Mouse (Mus musculus) kidney, embryonic 16.5 days (tissue): ENCODE results near the gene Tnrc6c. TPM values are rescaled to one million over a fixed set of nuclear protein-coding genes. Genes with fewer than 3 reads are reported as not detected.
"Not testable (repeated sequence)": the region's sequence is repeated elsewhere in the genome, so short reads cannot be mapped to it uniquely, and the experiment has no call there.

Experiments used
- ATAC-seq: fragments of 200-750 bp; cut with Nextera tagmentation; 2 replicates; pipeline ENCODE4 v1.8.0; 2017; ENCODE audit warnings: moderate TSS enrichment; ENCODE audit not compliant: low FRiP score, low TSS enrichment
- H3K27ac ChIP-seq: fragments of 300-500 bp; sonication (generic); 2 replicates; pipeline ENCODE4 v1.5.1; 2014; ENCODE audit warnings: low read length
- H3K27me3 ChIP-seq: fragments of 300-500 bp; sonication (generic); 2 replicates; pipeline ENCODE4 v1.6.1; 2014; ENCODE audit warnings: low read length, control low read depth, mixed read lengths; ENCODE audit not compliant: insufficient read depth
- H3K36me3 ChIP-seq: fragments of 300-500 bp; sonication (generic); 2 replicates; pipeline ENCODE4 v1.6.1; 2014; ENCODE audit warnings: low read length, control low read depth, mixed read lengths; ENCODE audit not compliant: insufficient read depth
- H3K4me1 ChIP-seq: fragments of 300-500 bp; sonication (generic); 2 replicates; pipeline ENCODE4 v1.6.1; 2014; ENCODE audit warnings: low read length, control low read depth, mixed read lengths; ENCODE audit not compliant: insufficient read depth
- H3K4me2 ChIP-seq: fragments of 300-500 bp; sonication (generic); replicated peaks from 2 replicates; pipeline ENCODE4 v1.6.1; 2014; ENCODE audit warnings: low read depth, low read length
- H3K4me3 ChIP-seq: fragments of 300-500 bp; sonication (generic); 2 replicates; pipeline ENCODE4 v1.5.1; 2014; ENCODE audit warnings: mild to moderate bottlenecking, low read length
- H3K9ac ChIP-seq: fragments of 300-500 bp; sonication (generic); replicated peaks from 2 replicates; pipeline ENCODE4 v1.6.1; 2014; ENCODE audit warnings: low read length
- H3K9me3 ChIP-seq: fragments of 300-500 bp; sonication (generic); 2 replicates; pipeline ENCODE4 v1.6.1; 2016; ENCODE audit warnings: low read length, control low read depth
- whole genome bisulfite sequencing: fragments of 180-500 bp; shearing (Covaris S2); extraction: QIAGEN DNeasy Blood & Tissue Kit; methylation state at CpG from one replicate; pipeline ENCODE4 v1.1.7; 2014; 5-methylcytosine and 5-hydroxymethylcytosine counted together
- polyA plus RNA-seq: library from polyadenylated mRNA; unstranded; fragments of >200 nt; fragmentation: Nextera tagmentation; extraction: Ambion mirVana; gene quantifications from 2 replicates; pipeline ENCODE4 v1.2.1, GENCODE M21; 2015

Tnrc6c gene
- polyA plus RNA-seq, 1 experiment from 2014 or later, result 9.1 TPM

GRCm38 (mm10) chr11:117786294-117786693, 132.2 kb downstream of the Tnrc6c start:
- H3K9me3 ChIP-seq, result no peaks in the 10 kb centered on the region
- no peaks in the 10 kb centered on the region for H3K27me3 ChIP-seq
- H3K27ac ChIP-seq, result no peak overlapping the region
- H3K9ac ChIP-seq, result peak overlapping the region; percentile 1; the same call in 1 of the 2 replicates
- no peak for ATAC-seq
- 10% methylated on average over 10 of the region's 10 CpGs for WGBS
- H3K36me3 ChIP-seq, result no peaks in the 10 kb centered on the region
- peaks cover 30% of the 10 kb centered on the region for H3K4me1 ChIP-seq
- H3K4me3 ChIP-seq, result no peak overlapping the region
- no peak overlapping the region for H3K4me2 ChIP-seq

GRCm38 (mm10) chr11:117788481-117788880, 134.4 kb downstream of the Tnrc6c start:
- not testable (repeated sequence) for ATAC-seq, H3K9ac ChIP-seq, H3K4me2 ChIP-seq, H3K27me3 ChIP-seq, H3K4me3 ChIP-seq, H3K36me3 ChIP-seq, H3K27ac ChIP-seq, H3K9me3 ChIP-seq
- H3K4me1 ChIP-seq, result peaks cover 25% of the 10 kb centered on the region
- 80% methylated on average over 7 of the region's 7 CpGs for WGBS

- Histone ChIP-seq H3K27me3 (no peaks in the 10 kb centered on the region), H3K4me1 (peaks cover 24% of the 10 kb centered on the region), H3K9me3 (no peaks in the 10 kb centered on the region), H3K4me2 (peak overlapping the region; percentile 57), H3K27ac (0 out of 2 replicates have a peak overlapping the region, but pooled peaks have one; percentile 38), H3K36me3 (no peaks in the 10 kb centered on the region), H3K9ac (peak overlapping the region; percentile 54), H3K4me3 (peak overlapping the region; percentile 32)
- ATAC-seq, result peak; percentile 43
- WGBS, result 3% methylated on average over 14 of the region's 14 CpGs
Observed at GRCm38 (mm10) chr11:117790286-117790685, 136.2 kb downstream of the Tnrc6c start.

GRCm38 (mm10) chr11:117790703-117791440, 136.8 kb downstream of the Tnrc6c start:
- peak overlapping the region; percentile 32 for H3K4me3 ChIP-seq
- no peaks in the 10 kb centered on the region for H3K9me3 ChIP-seq
- H3K4me2 ChIP-seq, result peak overlapping the region; percentile 57
- H3K27me3 ChIP-seq, result no peaks in the 10 kb centered on the region
- peaks cover 24% of the 10 kb centered on the region for H3K4me1 ChIP-seq
- peak overlapping the region; percentile 54 for H3K9ac ChIP-seq
- H3K27ac ChIP-seq, result 0 out of 2 replicates have a peak overlapping the region, but pooled peaks have one; percentile 43
- WGBS, result 34% methylated on average over 23 of the region's 23 CpGs
- peak; percentile 87 for ATAC-seq
- H3K36me3 ChIP-seq, result no peaks in the 10 kb centered on the region

- H3K4me3 ChIP-seq, result no peak overlapping the region
- H3K4me2 ChIP-seq, result no peak overlapping the region
- no peaks in the 10 kb centered on the region for H3K9me3 ChIP-seq
- no peak overlapping the region for H3K9ac ChIP-seq
- ATAC-seq, result no peak
- WGBS, result 87% methylated on average over 9 of the region's 9 CpGs
- H3K4me1 ChIP-seq, result peaks cover 24% of the 10 kb centered on the region
- no peaks in the 10 kb centered on the region for H3K36me3 ChIP-seq
- H3K27ac ChIP-seq, result no peak overlapping the region
- H3K27me3 ChIP-seq, result no peaks in the 10 kb centered on the region
Observed at GRCm38 (mm10) chr11:117791441-117791761, 137.3 kb downstream of the Tnrc6c start.

GRCm38 (mm10) chr11:117792281-117792888, 138.3 kb downstream of the Tnrc6c start:
- H3K27ac ChIP-seq, result peak overlapping the region; percentile 33; the same call in 1 of the 2 replicates
- 8% methylated on average over 22 of the region's 22 CpGs for WGBS
- H3K9me3 ChIP-seq, result no peaks in the 10 kb centered on the region
- ATAC-seq, result peak; percentile 73
- no peaks in the 10 kb centered on the region for H3K27me3 ChIP-seq
- peaks cover 24% of the 10 kb centered on the region for H3K4me1 ChIP-seq
- H3K9ac ChIP-seq, result peak overlapping the region; percentile 62
- H3K4me2 ChIP-seq, result peak overlapping the region; percentile 54
- peak overlapping the region; percentile 36 for H3K4me3 ChIP-seq
- no peaks in the 10 kb centered on the region for H3K36me3 ChIP-seq

- Histone ChIP-seq H3K27ac (no peak overlapping the region), H3K4me1 (peaks cover 36% of the 10 kb centered on the region), H3K4me3 (no peak overlapping the region), H3K27me3 (no peaks in the 10 kb centered on the region), H3K9me3 (no peaks in the 10 kb centered on the region), H3K4me2 (no peak overlapping the region), H3K36me3 (no peaks in the 10 kb centered on the region), H3K9ac (no peak overlapping the region)
- ATAC-seq, result no peak
- 62% methylated on average over 4 of the region's 4 CpGs for WGBS
Observed at GRCm38 (mm10) chr11:117794035-117794551, 140.0 kb downstream of the Tnrc6c start.

- Histone ChIP-seq H3K27me3 (no peaks in the 10 kb centered on the region), H3K9ac (no peak overlapping the region), H3K4me3 (no peak overlapping the region), H3K4me2 (no peak overlapping the region), H3K27ac (no peak overlapping the region), H3K36me3 (no peaks in the 10 kb centered on the region), H3K9me3 (no peaks in the 10 kb centered on the region), H3K4me1 (peaks cover 21% of the 10 kb centered on the region)
- WGBS, result 33% methylated on average over 5 of the region's 5 CpGs
- ATAC-seq, result no peak
Observed at GRCm38 (mm10) chr11:117796954-117797353, 142.9 kb downstream of the Tnrc6c start.

GRCm38 (mm10) chr11:117797511-117798159, 143.5 kb downstream of the Tnrc6c start, which contains the start of gene 6030468B19Rik:
Gene 6030468B19Rik (plus strand): TSS chr11:117797660.
- no peak within 1 kb of the TSS for H3K27ac ChIP-seq
- no peaks in the 10 kb centered on the region for H3K9me3 ChIP-seq
- H3K9ac ChIP-seq, result 0 out of 2 replicates have a peak within 1 kb of the TSS, but pooled peaks have one; percentile 26
- no peaks in the 10 kb centered on the region for H3K36me3 ChIP-seq
- no peaks in the 10 kb centered on the region for H3K27me3 ChIP-seq
- no peak within 1 kb of the TSS for H3K4me2 ChIP-seq
- 54% methylated on average over 9 of the region's 9 CpGs for WGBS
- H3K4me3 ChIP-seq, result no peak within 1 kb of the TSS
- peaks cover 14% of the 10 kb centered on the region for H3K4me1 ChIP-seq
- no peak for ATAC-seq
